Mouse (Mus musculus) liver, embryonic 14.5 days (tissue): ENCODE measurements around the gene Cpn1. TPM values are rescaled to one million over a fixed set of nuclear protein-coding genes. Genes with fewer than 3 reads are reported as not detected.

Experiments used
- ATAC-seq: fragments of 200-750 bp; cut with Nextera tagmentation; 2 replicates; pipeline ENCODE4 v1.8.0; 2017; ENCODE audit warnings: moderate number of reproducible peaks, mild to moderate bottlenecking, moderate library complexity; ENCODE audit not compliant: insufficient read depth
- DNase-seq, 3 experiments: peaks; one replicate each; pipeline ENCODE4 v3.0.0-alpha.2; 2012 to 2013; ENCODE audit warnings: low read depth in 3 of 3, low spot score in 3 of 3
- H3K27ac ChIP-seq: fragments of 300-500 bp; sonication (generic); 2 replicates; pipeline ENCODE4 v1.5.1; 2014; ENCODE audit warnings: moderate library complexity, mild to moderate bottlenecking, control low read depth, inconsistent platforms
- H3K27me3 ChIP-seq: fragments of 300-500 bp; sonication (generic); 2 replicates; pipeline ENCODE4 v1.6.1; 2014; ENCODE audit warnings: mild to moderate bottlenecking, low read length, moderate library complexity; ENCODE audit not compliant: control insufficient read depth, insufficient read depth
- H3K36me3 ChIP-seq: fragments of 300-500 bp; sonication (generic); replicated peaks from 2 replicates; pipeline ENCODE4 v1.6.1; 2014; ENCODE audit warnings: low read depth; ENCODE audit not compliant: control insufficient read depth, insufficient read depth
- H3K4me1 ChIP-seq, 2 experiments: fragments of 200-500 bp in 1 of 2; fragments of 300-500 bp in 1 of 2; sonication (generic) in 1 of 2; replicated peaks; 2 replicates each; pipeline ENCODE4 v1.6.1; 2012 to 2014; ENCODE audit warnings: antibody characterized with exemption in 1 of 2, inconsistent platforms in 1 of 2, low read length in 1 of 2; ENCODE audit not compliant: control insufficient read depth in 2 of 2, insufficient read depth in 2 of 2
- H3K4me2 ChIP-seq: fragments of 300-500 bp; sonication (generic); 2 replicates; pipeline ENCODE4 v1.6.1; 2014; ENCODE audit warnings: low read depth, mild to moderate bottlenecking, control low read depth, moderate library complexity
- H3K4me3 ChIP-seq, 2 experiments: fragments of 200-500 bp in 1 of 2; fragments of 300-500 bp in 1 of 2; sonication (generic) in 1 of 2; 2 replicates each; pipeline ENCODE4 v1.5.1; 2012 to 2014; ENCODE audit warnings: low read depth in 2 of 2, low read length in 2 of 2, mild to moderate bottlenecking in 2 of 2, control low read depth in 1 of 2, inconsistent platforms in 1 of 2, moderate library complexity in 1 of 2; ENCODE audit not compliant: insufficient read depth in 1 of 2
- H3K9ac ChIP-seq: fragments of 300-500 bp; sonication (generic); replicated peaks from 2 replicates; pipeline ENCODE4 v1.6.1; 2014; ENCODE audit warnings: mild to moderate bottlenecking, control low read depth, moderate library complexity
- H3K9me3 ChIP-seq: fragments of 300-500 bp; sonication (generic); 2 replicates; pipeline ENCODE4 v1.6.1; 2016; ENCODE audit warnings: low read length, mixed read lengths; ENCODE audit not compliant: control insufficient read depth
- CTCF ChIP-seq: IDR thresholded peaks from 2 replicates; pipeline ENCODE4 v1.5.1; 2016; ENCODE audit warnings: antibody characterized with exemption, low read depth, control low read depth
- EP300 ChIP-seq: IDR thresholded peaks from 2 replicates; pipeline ENCODE4 v1.6.1; 2016; ENCODE audit warnings: antibody characterized with exemption, low read depth
- WGBS: fragments of 180-500 bp; shearing (Covaris S2); extraction: QIAGEN DNeasy Blood & Tissue Kit; methylation state at CpG from one replicate; pipeline ENCODE4 v1.1.7; 2014; ENCODE audit not compliant: insufficient replicate concordance; 5-methylcytosine and 5-hydroxymethylcytosine counted together
- polyA plus RNA-seq, 2 experiments: library from polyadenylated mRNA; depleted of rRNA in 1 of 2; stranded (reverse) in 1 of 2; unstranded in 1 of 2; fragments of >200 nt; fragmentation: Nextera tagmentation in 1 of 2; extraction: Ambion mirVana in 1 of 2; gene quantifications; 2 replicates each; pipeline versions ENCODE4 v1.2.1 to v1.2.3; 2012 to 2014

Gene Cpn1
- polyA plus RNA-seq, 2 experiments = 43.9 to 49.5 TPM

GRCm38 (mm10) chr19:44013862-44014261 lies 27.5 kb upstream of the Cpn1 start:
- DNase-seq (no peak), ATAC-seq (no peak)
- no peak for TF ChIP-seq EP300
- TF ChIP-seq CTCF = no peak
- H3K9me3 ChIP-seq = no peaks in the 10 kb centered on the region
- no peaks in the 10 kb centered on the region for H3K4me1 ChIP-seq
- no peak overlapping the region for H3K4me2 ChIP-seq
- no peak overlapping the region for H3K9ac ChIP-seq
- H3K36me3 ChIP-seq = no peaks in the 10 kb centered on the region
- H3K4me3 ChIP-seq = no peak overlapping the region
- no peak overlapping the region for H3K27ac ChIP-seq
- 53% methylated on average over 6 of the region's 6 CpGs for WGBS
- H3K27me3 ChIP-seq = no peaks in the 10 kb centered on the region

GRCm38 (mm10) chr19:44008784-44009183 lies 22.4 kb upstream of the Cpn1 start:
- no peak overlapping the region for H3K4me3 ChIP-seq
- H3K27me3 ChIP-seq = no peaks in the 10 kb centered on the region
- H3K9ac ChIP-seq = no peak overlapping the region
- no peaks in the 10 kb centered on the region for H3K4me1 ChIP-seq
- no peak overlapping the region for H3K27ac ChIP-seq
- DNase-seq = no peak
- H3K4me2 ChIP-seq = no peak overlapping the region
- H3K36me3 ChIP-seq = no peaks in the 10 kb centered on the region
- H3K9me3 ChIP-seq = no peaks in the 10 kb centered on the region
- TF ChIP-seq EP300 (no peak), CTCF (no peak)
- no peak for ATAC-seq
- 53% methylated on average over 15 of the region's 15 CpGs for WGBS

- ATAC-seq (no peak), DNase-seq (no peak)
- Histone ChIP-seq H3K4me2 (no peak overlapping the region), H3K27ac (no peak overlapping the region), H3K9me3 (no peaks in the 10 kb centered on the region), H3K4me3 (no peak overlapping the region), H3K27me3 (no peaks in the 10 kb centered on the region), H3K4me1 (no peaks in the 10 kb centered on the region), H3K9ac (no peak overlapping the region), H3K36me3 (no peaks in the 10 kb centered on the region)
- WGBS = 67% methylated on average over 12 of the region's 12 CpGs
- no peak for TF ChIP-seq CTCF
- no peak for TF ChIP-seq EP300
These were observed 20.8 kb upstream of the Cpn1 start for GRCm38 (mm10) chr19:44007186-44007585.

GRCm38 (mm10) chr19:44005025-44005424 lies 18.7 kb upstream of the Cpn1 start:
- no peak overlapping the region for H3K9ac ChIP-seq
- no peak for DNase-seq
- no peak overlapping the region for H3K27ac ChIP-seq
- 53% methylated on average over 4 of the region's 4 CpGs for WGBS
- H3K4me1 ChIP-seq = no peaks in the 10 kb centered on the region; a peak in 2 of 4 replicates
- no peak overlapping the region for H3K4me3 ChIP-seq
- no peaks in the 10 kb centered on the region for H3K36me3 ChIP-seq
- no peak overlapping the region for H3K4me2 ChIP-seq
- no peak for ATAC-seq
- H3K9me3 ChIP-seq = no peaks in the 10 kb centered on the region
- TF ChIP-seq EP300 = no peak
- TF ChIP-seq CTCF = no peak
- H3K27me3 ChIP-seq = no peaks in the 10 kb centered on the region

GRCm38 (mm10) chr19:44004261-44004660 lies 17.9 kb upstream of the Cpn1 start:
- Histone ChIP-seq H3K4me2 (no peak overlapping the region), H3K27me3 (no peaks in the 10 kb centered on the region), H3K36me3 (no peaks in the 10 kb centered on the region), H3K4me1 (no peaks in the 10 kb centered on the region; a peak in 2 of 4 replicates), H3K9me3 (no peaks in the 10 kb centered on the region), H3K27ac (no peak overlapping the region), H3K4me3 (no peak overlapping the region), H3K9ac (no peak overlapping the region)
- DNase-seq (no peak), ATAC-seq (no peak)
- 70% methylated on average over 2 of the region's 2 CpGs for WGBS
- TF ChIP-seq CTCF (no peak), EP300 (no peak)

GRCm38 (mm10) chr19:44000720-44001119 lies 14.4 kb upstream of the Cpn1 start:
- WGBS = 56% methylated on average over 5 of the region's 5 CpGs
- no peak for DNase-seq
- no peaks in the 10 kb centered on the region for H3K27me3 ChIP-seq

More at GRCm38 (mm10) chr19:44000720-44001119, 14.4 kb upstream of the Cpn1 start:
- Histone ChIP-seq H3K4me1 (peaks cover 0 to 2% of the 10 kb centered on the region in 2 experiments; a peak in 2 of 4 replicates), H3K9ac (no peak overlapping the region), H3K4me2 (no peak overlapping the region), H3K4me3 (no peak overlapping the region), H3K36me3 (no peaks in the 10 kb centered on the region), H3K27ac (no peak overlapping the region), H3K9me3 (no peaks in the 10 kb centered on the region)
- TF ChIP-seq EP300 (no peak), CTCF (no peak)
- no peak for ATAC-seq
